Mouse (Mus musculus) lung, adult 2 months (tissue): ENCODE data around the gene Arhgef12.

Experiments used
- CTCF ChIP-seq: fragments of 200-500 bp; IDR thresholded peaks from 2 replicates; pipeline ENCODE4 v1.5.1; 2011; ENCODE audit warnings: mild to moderate bottlenecking, low read length, control low read depth; ENCODE audit not compliant: insufficient read depth
- POLR2A ChIP-seq: fragments of 200-500 bp; IDR thresholded peaks from 2 replicates; pipeline ENCODE4 v1.6.1; 2011; ENCODE audit warnings: low read depth, mild to moderate bottlenecking, control low read depth, low read length, borderline replicate concordance; ENCODE audit errors: extremely low read depth

DNA sequence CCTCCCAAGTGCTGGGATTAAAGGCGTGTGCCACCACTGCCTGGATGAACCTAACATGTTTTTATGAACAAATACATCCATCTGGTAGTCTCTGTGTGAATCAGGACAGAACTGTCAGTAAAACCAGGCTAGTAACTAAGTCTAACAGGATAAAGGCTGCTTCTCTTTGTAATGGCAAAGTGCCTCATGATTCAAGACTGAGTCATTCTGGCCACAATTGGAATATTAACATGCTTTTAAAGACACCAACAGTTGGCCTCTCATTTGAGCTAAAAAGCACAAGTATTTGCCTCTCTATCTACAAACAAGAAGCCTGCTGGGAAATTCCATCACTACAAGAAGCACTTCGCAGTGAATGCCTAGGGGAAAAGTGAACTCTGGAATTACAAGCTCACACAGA lies 91.7 kb downstream of the Arhgef12 start:
- TF ChIP-seq POLR2A (no peak), CTCF (no peak)
